8 mouse cellular contexts compared by ENCODE assay signal in genomic region chr2:25265897-25266656, GRCm38 (mm10). TPM values are rescaled to one million over a fixed set of nuclear protein-coding genes. Genes with fewer than 3 reads are reported as not detected.
DNase-seq lines count a peak whose midpoint lies in the region; ATAC-seq and TF ChIP-seq lines count a peak whose summit lies in the region.

No protein-coding gene starts in this region.

- peaks cover 17% of the 10 kb centered on the region for H3K27me3 ChIP-seq in embryonic facial prominence, embryonic 15.5 days
- H3K27me3 ChIP-seq in hindbrain, postnatal 0 days (ENCODE audit: insufficient read depth, low read length): no peaks in the 10 kb centered on the region

- peaks cover 30% of the 10 kb centered on the region for H3K36me3 ChIP-seq in embryonic facial prominence, embryonic 15.5 days
- peaks cover 23% of the 10 kb centered on the region; the same call in 1 of the 2 replicates for H3K36me3 ChIP-seq in hindbrain, postnatal 0 days (ENCODE audit: insufficient read depth, low read length)

- no peaks in the 10 kb centered on the region for H3K9me3 ChIP-seq in embryonic facial prominence, embryonic 15.5 days (replicated peaks)
- no peaks in the 10 kb centered on the region for H3K9me3 ChIP-seq in hindbrain, postnatal 0 days (ENCODE audit: low read length)

- H3K27ac ChIP-seq in embryonic facial prominence, embryonic 15.5 days (replicated peaks): no peak overlapping the region
- peak overlapping the region; percentile 81 for H3K27ac ChIP-seq in hindbrain, postnatal 0 days

- DNase-seq in 416B (ENCODE audit: low read depth) (peak; percentile 71), ES-CJ7 (ENCODE audit: low read depth, low spot score) (peak; percentile 54)
- DNase-seq in hindbrain, postnatal 0 days (ENCODE audit: low spot score): peak; percentile 80
- no peak for DNase-seq in right cerebral cortex, adult 2 months (ENCODE audit: low spot score in 2 of 2)
- no peak for DNase-seq in thymus, postnatal 0 days (ENCODE audit: low spot score)
- no peak for DNase-seq in thymus, postnatal 25 days

- TF ChIP-seq CTCF in hindbrain, postnatal 0 days (IDR thresholded peaks at IDR 0.05; ENCODE audit: low read depth): no peak

- peaks cover 57% of the 10 kb centered on the region for H3K4me1 ChIP-seq in embryonic facial prominence, embryonic 15.5 days
- H3K4me1 ChIP-seq in hindbrain, postnatal 0 days (ENCODE audit: insufficient read depth, low read length): peaks cover 47% of the 10 kb centered on the region

- 0 out of 2 replicates have a peak overlapping the region, but pooled peaks have one; percentile 2 for H3K4me3 ChIP-seq in embryonic facial prominence, embryonic 15.5 days (replicated peaks)
- peak overlapping the region; percentile 60 for H3K4me3 ChIP-seq in hindbrain, postnatal 0 days (ENCODE audit: low read length)

- WGBS in embryonic facial prominence, embryonic 15.5 days: 67% methylated on average over 6 of the region's 6 CpGs
- 40% methylated on average over 6 of the region's 6 CpGs for WGBS in hindbrain, postnatal 0 days

- ATAC-seq in embryonic facial prominence, embryonic 15.5 days (ENCODE audit: insufficient number of reproducible peaks, low FRiP score, low TSS enrichment, low read depth): no peak
- ATAC-seq in hindbrain, postnatal 0 days: peak; percentile 13
- peak; percentile 52 for ATAC-seq in megakaryocyte, adult 5-6 weeks (ENCODE audit: poor library complexity, severe bottlenecking)

- peak overlapping the region; percentile 24; the same call in 1 of the 2 replicates for H3K4me2 ChIP-seq in embryonic facial prominence, embryonic 15.5 days (replicated peaks)
- peak overlapping the region; percentile 76 for H3K4me2 ChIP-seq in hindbrain, postnatal 0 days (ENCODE audit: low read depth, low read length)

- H3K9ac ChIP-seq in embryonic facial prominence, embryonic 15.5 days: no peak overlapping the region
- peak overlapping the region; percentile 21 for H3K9ac ChIP-seq in hindbrain, postnatal 0 days (replicated peaks; ENCODE audit: low read length)

RNA-seq across cellular contexts. Expression of gene Tprn, which starts 3.7 kb away (rescaled TPM):
- 10.2 TPM in 2 replicates for polyA plus RNA-seq in embryonic facial prominence, embryonic 15.5 days (2015; fragmentation: Nextera tagmentation; extraction: Ambion mirVana)
- total RNA-seq in hindbrain, postnatal 0 days (2014; rRNA removed): 39.1 and 45.6 TPM in 2 replicates
- polyA plus RNA-seq in hindbrain, postnatal 0 days (2015; fragmentation: Nextera tagmentation; extraction: Ambion mirVana): 30.0 and 31.1 TPM in 2 replicates
- total RNA-seq in megakaryocyte, adult 5-6 weeks (2015): 7.5 and 10.5 TPM in 2 replicates
- total RNA-seq in megakaryocyte, adult 5-6 weeks (2017): 5.2 and 6.0 TPM in 2 replicates
- polyA plus RNA-seq in thymus, postnatal 0 days (2015; fragmentation: Nextera tagmentation; extraction: Ambion mirVana): 10.2 and 12.6 TPM in 2 replicates

RNA-seq across cellular contexts. Expression of gene Ssna1, which starts 6.2 kb away (rescaled TPM):
- polyA plus RNA-seq in embryonic facial prominence, embryonic 15.5 days (2015; fragmentation: Nextera tagmentation; extraction: Ambion mirVana): 258 and 263 TPM in 2 replicates
- total RNA-seq in hindbrain, postnatal 0 days (2014; rRNA removed): 84.5 and 120 TPM in 2 replicates
- polyA plus RNA-seq in hindbrain, postnatal 0 days (2015; fragmentation: Nextera tagmentation; extraction: Ambion mirVana): 159 and 165 TPM in 2 replicates
- total RNA-seq in megakaryocyte, adult 5-6 weeks (2015): 159 TPM in 2 replicates
- total RNA-seq in megakaryocyte, adult 5-6 weeks (2017): 61.1 and 86.0 TPM in 2 replicates
- polyA plus RNA-seq in thymus, postnatal 0 days (2015; fragmentation: Nextera tagmentation; extraction: Ambion mirVana): 322 and 323 TPM in 2 replicates

RNA-seq across cellular contexts. Expression of gene Anapc2, which starts 6.2 kb away (rescaled TPM):
- 134 and 136 TPM in 2 replicates for polyA plus RNA-seq in embryonic facial prominence, embryonic 15.5 days (2015; fragmentation: Nextera tagmentation; extraction: Ambion mirVana)
- 26.1 and 46.7 TPM in 2 replicates for total RNA-seq in hindbrain, postnatal 0 days (2014; rRNA removed)
- polyA plus RNA-seq in hindbrain, postnatal 0 days (2015; fragmentation: Nextera tagmentation; extraction: Ambion mirVana): 101 and 105 TPM in 2 replicates
- 28.9 and 40.5 TPM in 2 replicates for total RNA-seq in megakaryocyte, adult 5-6 weeks (2015)
- 25.1 and 32.1 TPM in 2 replicates for total RNA-seq in megakaryocyte, adult 5-6 weeks (2017)
- polyA plus RNA-seq in thymus, postnatal 0 days (2015; fragmentation: Nextera tagmentation; extraction: Ambion mirVana): 71.5 and 80.6 TPM in 2 replicates

RNA-seq across cellular contexts. Expression of gene Tmem203, which starts 10.8 kb away (rescaled TPM):
- 23.8 and 25.6 TPM in 2 replicates for polyA plus RNA-seq in embryonic facial prominence, embryonic 15.5 days (2015; fragmentation: Nextera tagmentation; extraction: Ambion mirVana)
- total RNA-seq in hindbrain, postnatal 0 days (2014; rRNA removed): 56.2 and 57.9 TPM in 2 replicates
- polyA plus RNA-seq in hindbrain, postnatal 0 days (2015; fragmentation: Nextera tagmentation; extraction: Ambion mirVana): 26.7 and 29.7 TPM in 2 replicates
- 8.4 and 13.1 TPM in 2 replicates for total RNA-seq in megakaryocyte, adult 5-6 weeks (2015)
- total RNA-seq in megakaryocyte, adult 5-6 weeks (2017): 7.4 and 10.9 TPM in 2 replicates
- polyA plus RNA-seq in thymus, postnatal 0 days (2015; fragmentation: Nextera tagmentation; extraction: Ambion mirVana): 43.1 and 47.4 TPM in 2 replicates

RNA-seq across cellular contexts. Expression of gene AL732309.1, which starts 19.4 kb away (rescaled TPM):
- 8.2 and 9.4 TPM in 2 replicates for polyA plus RNA-seq in embryonic facial prominence, embryonic 15.5 days (2015; fragmentation: Nextera tagmentation; extraction: Ambion mirVana)
- total RNA-seq in hindbrain, postnatal 0 days (2014; rRNA removed): 8.7 and 9.7 TPM in 2 replicates
- polyA plus RNA-seq in hindbrain, postnatal 0 days (2015; fragmentation: Nextera tagmentation; extraction: Ambion mirVana): 2.3 and 2.6 TPM in 2 replicates
- 4.7 TPM in 2 replicates for total RNA-seq in megakaryocyte, adult 5-6 weeks (2015)
- 1.7 TPM in 1 of 2 replicates, not detected in the other for total RNA-seq in megakaryocyte, adult 5-6 weeks (2017)
- 3.4 and 4.9 TPM in 2 replicates for polyA plus RNA-seq in thymus, postnatal 0 days (2015; fragmentation: Nextera tagmentation; extraction: Ambion mirVana)

Comparison
In these comparisons a context has a peak if more than half of its experiments do, and no peak if none do; other contexts are left out.
1. DNase-seq: peak in 416B (single experiment), ES-CJ7 (single experiment) and hindbrain, postnatal 0 days (single experiment); none in right cerebral cortex, adult 2 months (0 of 2), thymus, postnatal 0 days (single experiment) and thymus, postnatal 25 days (single experiment).